Mouse (Mus musculus): ENCODE measurements around the gene Pfkm. TPM values are rescaled to one million over a fixed set of nuclear protein-coding genes. Genes with fewer than 3 reads are reported as not detected.
A peak's percentile ranks its signal among the peaks of the same experiment; 100 is the strongest.

Gene Pfkm
- polyA plus RNA-seq, 1 experiment, result 54.0 TPM

- no peak for DNase-seq
- Histone ChIP-seq H3K4me1 (ENCODE audit: control insufficient read depth, insufficient read depth, low read length) (peaks cover 8% of the 10 kb centered on the region), H3K4me3 (replicated peaks; ENCODE audit: extremely low read depth, low read depth, low read length) (no peak overlapping the region)
- TF ChIP-seq CTCF (IDR thresholded peaks at IDR 0.05; ENCODE audit: insufficient read depth, low read length), result no peak
- no peak for TF ChIP-seq POLR2A (IDR thresholded peaks at IDR 0.05; ENCODE audit: borderline replicate concordance, extremely low read depth, low read depth, low read length)
- 91% methylated on average over 12 of the region's 12 CpGs for whole genome bisulfite sequencing
These were observed 2.5 kb downstream of the Pfkm start for GRCm38 (mm10) chr15:98094905-98095304.

GRCm38 (mm10) chr15:98096957-98097356 is 4.6 kb downstream of the Pfkm start:
- 44% methylated on average over 3 of the region's 3 CpGs for whole genome bisulfite sequencing

GRCm38 (mm10) chr15:98098519-98098918 is 6.1 kb downstream of the Pfkm start:
- no peaks in the 10 kb centered on the region for H3K4me1 ChIP-seq (ENCODE audit: control insufficient read depth, insufficient read depth, low read length)
- no peak overlapping the region for H3K4me3 ChIP-seq (replicated peaks; ENCODE audit: extremely low read depth, low read depth, low read length)
- no peak for TF ChIP-seq POLR2A (IDR thresholded peaks at IDR 0.05; ENCODE audit: borderline replicate concordance, extremely low read depth, low read depth, low read length)
- no peak for TF ChIP-seq CTCF (IDR thresholded peaks at IDR 0.05; ENCODE audit: insufficient read depth, low read length)
- DNase-seq, result no peak
- 81% methylated on average over 9 of the region's 9 CpGs for WGBS

More at GRCm38 (mm10) chr15:98096957-98097356, 4.6 kb downstream of the Pfkm start:
- DNase-seq, result no peak
- Histone ChIP-seq H3K4me1 (ENCODE audit: control insufficient read depth, insufficient read depth, low read length) (peaks cover 6% of the 10 kb centered on the region), H3K4me3 (replicated peaks; ENCODE audit: extremely low read depth, low read depth, low read length) (no peak overlapping the region)
- 0 out of 2 replicates have a peak, but pooled peaks have one; percentile 15 for TF ChIP-seq CTCF (IDR thresholded peaks at IDR 0.05; ENCODE audit: insufficient read depth, low read length)
- TF ChIP-seq POLR2A (IDR thresholded peaks at IDR 0.05; ENCODE audit: borderline replicate concordance, extremely low read depth, low read depth, low read length), result no peak

GRCm38 (mm10) chr15:98102401-98102800 is 10.0 kb downstream of the Pfkm start:
- Histone ChIP-seq H3K4me1 (ENCODE audit: control insufficient read depth, insufficient read depth, low read length) (no peaks in the 10 kb centered on the region), H3K4me3 (replicated peaks; ENCODE audit: extremely low read depth, low read depth, low read length) (no peak overlapping the region)
- no peak for TF ChIP-seq CTCF (IDR thresholded peaks at IDR 0.05; ENCODE audit: insufficient read depth, low read length)
- TF ChIP-seq POLR2A (IDR thresholded peaks at IDR 0.05; ENCODE audit: borderline replicate concordance, extremely low read depth, low read depth, low read length), result no peak
- no peak for DNase-seq
- 84% methylated on average over 6 of the region's 6 CpGs for WGBS

- 56% methylated on average over 6 of the region's 6 CpGs for WGBS
- H3K4me3 ChIP-seq (replicated peaks; ENCODE audit: extremely low read depth, low read depth, low read length), result no peak overlapping the region
These were observed 14.1 kb downstream of the Pfkm start for GRCm38 (mm10) chr15:98106506-98106905.

GRCm38 (mm10) chr15:98107230-98107629 is 14.8 kb downstream of the Pfkm start:
- H3K4me3 ChIP-seq (replicated peaks; ENCODE audit: extremely low read depth, low read depth, low read length), result no peak overlapping the region
- DNase-seq, result no peak
- 82% methylated on average over 6 of the region's 6 CpGs for WGBS
- no peaks in the 10 kb centered on the region; the same call in 1 of the 2 replicates for H3K4me1 ChIP-seq (ENCODE audit: control insufficient read depth, insufficient read depth, low read length)
- TF ChIP-seq CTCF (IDR thresholded peaks at IDR 0.05; ENCODE audit: insufficient read depth, low read length) (no peak), POLR2A (IDR thresholded peaks at IDR 0.05; ENCODE audit: borderline replicate concordance, extremely low read depth, low read depth, low read length) (no peak)

More at GRCm38 (mm10) chr15:98106506-98106905, 14.1 kb downstream of the Pfkm start:
- no peak for DNase-seq
- H3K4me1 ChIP-seq (ENCODE audit: control insufficient read depth, insufficient read depth, low read length), result no peaks in the 10 kb centered on the region; the same call in 1 of the 2 replicates
- TF ChIP-seq CTCF (IDR thresholded peaks at IDR 0.05; ENCODE audit: insufficient read depth, low read length) (no peak), POLR2A (IDR thresholded peaks at IDR 0.05; ENCODE audit: borderline replicate concordance, extremely low read depth, low read depth, low read length) (no peak)

- no peak for DNase-seq
- peak overlapping the region; percentile 64 for H3K4me3 ChIP-seq (replicated peaks; ENCODE audit: extremely low read depth, low read depth, low read length)
- TF ChIP-seq CTCF (IDR thresholded peaks at IDR 0.05; ENCODE audit: insufficient read depth, low read length), result no peak
- no peak for TF ChIP-seq POLR2A (IDR thresholded peaks at IDR 0.05; ENCODE audit: borderline replicate concordance, extremely low read depth, low read depth, low read length)
- no peaks in the 10 kb centered on the region; the same call in 1 of the 2 replicates for H3K4me1 ChIP-seq (ENCODE audit: control insufficient read depth, insufficient read depth, low read length)
- WGBS, result 40% methylated on average over 11 of the region's 11 CpGs
These were observed 15.4 kb downstream of the Pfkm start for GRCm38 (mm10) chr15:98107703-98108296.

GRCm38 (mm10) chr15:98108297-98109152 is 16.1 kb downstream of the Pfkm start:
- TF ChIP-seq POLR2A (IDR thresholded peaks at IDR 0.05; ENCODE audit: borderline replicate concordance, extremely low read depth, low read depth, low read length) (peak; percentile 52; the same call in 1 of the 2 replicates), CTCF (IDR thresholded peaks at IDR 0.05; ENCODE audit: insufficient read depth, low read length) (no peak)
- DNase-seq, result peak; percentile 73
- H3K4me1 ChIP-seq (ENCODE audit: control insufficient read depth, insufficient read depth, low read length), result no peaks in the 10 kb centered on the region; the same call in 1 of the 2 replicates
- peak overlapping the region; percentile 64 for H3K4me3 ChIP-seq (replicated peaks; ENCODE audit: extremely low read depth, low read depth, low read length)
- WGBS, result 3% methylated on average over 37 of the region's 37 CpGs

GRCm38 (mm10) chr15:98111791-98112190 is 19.4 kb downstream of the Pfkm start:
- 56% methylated on average over 5 of the region's 5 CpGs for WGBS
- Histone ChIP-seq H3K4me3 (replicated peaks; ENCODE audit: extremely low read depth, low read depth, low read length) (no peak overlapping the region), H3K4me1 (ENCODE audit: control insufficient read depth, insufficient read depth, low read length) (no peaks in the 10 kb centered on the region; the same call in 1 of the 2 replicates)
- no peak for DNase-seq
- TF ChIP-seq POLR2A (IDR thresholded peaks at IDR 0.05; ENCODE audit: borderline replicate concordance, extremely low read depth, low read depth, low read length) (no peak), CTCF (IDR thresholded peaks at IDR 0.05; ENCODE audit: insufficient read depth, low read length) (no peak)

Data from lung, adult 2 months (tissue).